Mouse (Mus musculus) right cerebral cortex, postnatal 36 days (tissue): ENCODE measurements around the gene Satb2.

Experiments used
- DNase-seq, 2 experiments: peaks; one replicate each; pipeline ENCODE4 v3.0.0; 2022; ENCODE audit warnings: low spot score in 2 of 2, mixed read lengths in 1 of 2

The Satb2 gene

GRCm38 (mm10) chr1:56930096-56930495 lies 48.4 kb downstream of the Satb2 start:
- DNase-seq: no peak

DNA sequence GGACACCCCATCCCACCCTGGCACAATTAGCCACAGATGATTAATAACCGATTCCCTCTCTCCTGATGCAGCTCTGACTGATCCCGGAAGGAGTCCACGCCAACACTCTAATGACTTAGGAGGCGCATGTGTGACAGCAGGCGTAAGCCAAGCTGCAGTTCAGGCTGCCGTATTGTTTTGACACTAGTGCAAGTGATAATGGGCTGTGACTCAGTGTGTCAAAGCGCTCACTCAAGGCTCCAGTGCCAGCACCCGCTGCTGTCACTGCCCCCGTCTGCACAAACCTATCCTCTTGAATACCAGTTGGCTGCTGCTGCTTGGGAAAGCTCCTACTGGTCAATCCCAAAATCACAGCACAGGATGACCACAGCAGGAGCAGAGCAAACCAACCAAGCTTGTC lies 49.7 kb downstream of the Satb2 start:
- DNase-seq: peak; percentile 38 to 41

GRCm38 (mm10) chr1:56920472-56920871 lies 58.0 kb downstream of the Satb2 start:
- DNase-seq: no peak

GRCm38 (mm10) chr1:56914279-56914678 lies 64.2 kb downstream of the Satb2 start:
- DNase-seq: peak; percentile 50 to 69

- no peak for DNase-seq
Observed at GRCm38 (mm10) chr1:56900706-56901287, 77.7 kb downstream of the Satb2 start.

- DNase-seq: peak in 1 of 2 experiments; percentile 28
Observed at GRCm38 (mm10) chr1:56900187-56900586, 78.3 kb downstream of the Satb2 start.

- no peak for DNase-seq
Observed at GRCm38 (mm10) chr1:56898606-56899396, 79.6 kb downstream of the Satb2 start.

DNA sequence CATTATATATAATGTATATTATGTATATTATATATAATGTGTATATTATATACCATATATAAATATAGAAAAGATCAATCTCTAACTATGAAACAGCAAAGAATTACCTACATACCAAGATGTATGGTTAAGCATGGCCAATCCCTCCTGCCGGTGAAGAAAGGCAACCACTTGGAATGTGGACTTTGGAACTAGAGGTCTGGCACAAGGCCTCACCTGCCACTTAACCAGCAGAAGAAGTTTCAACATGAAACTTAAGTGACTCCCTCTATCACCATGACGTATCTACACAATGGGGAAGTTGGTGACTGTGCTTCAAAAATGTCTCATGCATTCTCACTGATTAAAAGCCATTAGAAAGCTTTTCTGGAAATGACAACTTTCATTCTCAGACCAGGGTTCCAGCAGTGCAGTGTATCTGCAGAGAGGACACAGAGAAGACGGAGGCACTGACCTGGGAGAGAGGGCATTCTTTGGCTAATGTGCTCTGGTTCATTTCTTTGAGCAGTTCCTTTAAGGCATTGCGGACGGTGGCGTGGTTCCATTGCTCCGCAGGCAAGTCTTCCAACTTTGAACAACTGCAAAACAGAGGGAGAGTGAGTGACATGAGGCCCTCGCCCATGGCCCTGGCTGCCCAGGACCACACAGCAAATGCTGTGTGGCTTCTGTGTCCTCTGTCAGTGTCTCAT lies 80.8 kb downstream of the Satb2 start:
- DNase-seq: no peak

- no peak for DNase-seq
Observed at GRCm38 (mm10) chr1:56896670-56897069, 81.8 kb downstream of the Satb2 start.

DNA sequence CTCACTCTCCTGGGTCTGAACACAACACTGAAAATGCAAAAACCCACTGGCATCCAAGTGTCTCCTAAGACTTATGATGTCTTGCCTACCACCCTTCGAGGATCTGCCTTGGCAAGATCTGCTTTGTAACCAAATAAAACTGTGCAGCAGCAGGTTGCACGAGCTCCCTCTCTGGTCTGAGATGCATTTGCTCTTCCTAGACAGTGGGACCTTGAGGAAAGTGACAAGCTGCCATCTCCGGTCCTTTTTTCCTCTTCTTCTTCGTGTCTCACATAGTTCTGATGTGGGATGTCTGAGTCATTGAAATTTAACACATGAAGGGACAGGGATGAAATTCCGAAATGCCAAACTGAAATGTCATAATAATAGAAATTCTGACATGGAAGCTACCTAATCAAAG lies 85.7 kb downstream of the Satb2 start:
- DNase-seq: peak; percentile 37 to 50

DNA sequence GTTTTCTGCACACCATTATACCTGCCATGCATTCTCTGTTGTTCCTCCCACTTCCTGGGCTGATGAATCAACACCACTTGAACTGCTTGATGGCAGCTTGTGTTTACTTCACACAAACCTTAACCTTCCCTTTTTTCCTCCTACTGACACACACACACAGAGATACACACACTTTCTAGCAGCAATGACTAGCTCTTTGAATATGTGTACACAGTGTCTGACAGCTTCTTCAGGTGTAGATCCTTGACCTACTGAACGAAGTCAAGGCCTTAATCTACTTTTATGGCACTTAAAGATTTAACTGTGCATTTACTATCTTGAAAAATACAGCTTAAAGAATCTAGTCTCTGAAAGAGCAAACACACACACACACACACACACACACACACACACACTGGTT lies 89.5 kb downstream of the Satb2 start:
- no peak for DNase-seq

GRCm38 (mm10) chr1:56887524-56887923 lies 90.9 kb downstream of the Satb2 start:
- no peak for DNase-seq

DNA sequence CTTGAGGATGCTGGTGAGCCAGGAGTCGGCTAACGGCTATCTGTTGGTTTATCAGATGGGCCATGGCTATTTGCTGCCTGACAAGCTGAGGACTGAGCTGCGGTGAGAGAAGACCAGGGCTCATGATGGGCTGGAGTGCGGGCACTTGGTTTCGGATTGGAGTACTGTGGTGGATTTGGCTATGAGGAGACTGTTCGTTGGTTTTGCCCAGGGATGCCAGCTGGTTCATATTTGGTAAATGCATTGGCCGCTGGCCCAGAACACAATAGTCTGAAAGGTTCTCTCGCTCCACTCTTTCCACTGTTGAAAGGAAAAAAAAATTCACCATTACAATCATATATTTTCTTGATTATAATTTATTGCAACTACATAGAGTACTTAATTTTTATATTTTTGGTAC lies 107.0 kb downstream of the Satb2 start:
- no peak for DNase-seq

DNA sequence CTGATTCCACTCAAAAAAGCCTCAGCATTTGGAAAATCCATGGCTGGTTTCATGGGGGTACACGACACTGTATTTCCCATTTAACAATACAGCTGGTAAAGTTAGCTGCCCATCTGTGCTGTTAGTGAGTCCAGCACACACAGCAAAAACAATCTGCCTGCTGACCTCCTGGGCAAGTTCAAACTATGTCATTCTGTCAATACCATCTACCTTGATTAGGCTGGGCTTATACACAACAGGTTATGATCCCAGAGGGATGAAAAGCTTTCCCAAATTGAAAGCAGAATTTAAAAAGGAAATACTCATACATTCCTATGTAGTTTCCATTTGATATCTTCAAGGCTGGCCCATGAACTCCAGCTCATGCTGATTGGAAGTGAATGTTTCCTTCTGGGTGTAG lies 113.2 kb downstream of the Satb2 start:
- no peak for DNase-seq

GRCm38 (mm10) chr1:56862799-56863198 lies 115.7 kb downstream of the Satb2 start:
- DNase-seq: no peak

DNA sequence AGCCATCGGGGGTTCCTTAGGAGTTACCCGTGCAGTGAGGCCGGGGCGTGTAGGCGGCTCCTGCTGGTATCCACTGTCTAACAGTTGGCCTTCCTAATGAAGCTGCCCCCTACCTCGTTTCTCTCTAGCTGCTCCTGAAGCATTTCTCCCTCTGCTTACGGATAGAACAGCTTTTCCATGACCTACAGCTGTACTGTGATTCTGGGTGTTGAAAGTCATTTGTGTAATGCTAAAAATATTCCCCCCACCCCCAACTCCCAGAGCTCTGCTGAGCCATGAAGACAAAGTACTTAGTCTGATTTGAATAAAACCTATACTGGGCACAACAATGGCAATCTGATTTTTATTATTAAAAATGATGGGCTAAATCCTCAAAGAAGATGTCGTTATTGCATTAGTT lies 121.2 kb downstream of the Satb2 start:
- no peak for DNase-seq

GRCm38 (mm10) chr1:56850446-56850845 lies 128.0 kb downstream of the Satb2 start:
- peak; percentile 9 to 28 for DNase-seq

DNA sequence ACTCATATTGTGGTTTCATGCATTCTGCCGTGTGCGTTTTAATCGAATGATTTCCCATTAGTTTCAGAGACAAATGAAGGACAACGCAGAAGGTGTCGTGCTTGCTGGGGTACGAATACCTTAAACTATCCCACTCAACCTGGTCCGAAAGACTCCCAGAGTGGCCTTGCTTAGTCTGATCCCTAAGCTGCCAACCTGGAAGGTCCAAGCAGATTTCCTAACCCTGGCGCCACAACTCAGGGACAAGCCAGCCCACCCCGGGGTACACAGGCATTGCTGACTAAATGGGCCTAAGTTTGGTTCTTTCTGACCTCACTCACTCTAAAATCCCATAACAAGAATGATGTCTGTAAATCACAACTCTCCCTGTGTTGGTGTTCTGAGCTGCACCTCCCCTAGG lies 132.1 kb downstream of the Satb2 start:
- DNase-seq: no peak

- no peak for DNase-seq
Observed at GRCm38 (mm10) chr1:56845523-56846118, 132.8 kb downstream of the Satb2 start.

GRCm38 (mm10) chr1:56844551-56845330 lies 133.7 kb downstream of the Satb2 start:
- no peak for DNase-seq

GRCm38 (mm10) chr1:56838901-56839300 lies 139.5 kb downstream of the Satb2 start:
- DNase-seq: no peak
